Mouse (Mus musculus): ENCODE data around the gene Cd99l2. TPM values are rescaled to one million over a fixed set of nuclear protein-coding genes. Genes with fewer than 3 reads are reported as not detected.

Gene Cd99l2
- polyA plus RNA-seq, 2 experiments = 7.2 TPM

- Histone ChIP-seq H3K27me3 (ENCODE audit: control insufficient read depth, insufficient read depth, low read length) (no peaks in the 10 kb centered on the region), H3K27ac (no peak overlapping the region), H3K36me3 (replicated peaks; ENCODE audit: control insufficient read depth, insufficient read depth, low read depth) (no peaks in the 10 kb centered on the region), H3K9ac (replicated peaks) (no peak overlapping the region), H3K9me3 (ENCODE audit: control insufficient read depth, low read length) (no peaks in the 10 kb centered on the region), H3K4me3 (ENCODE audit: insufficient read depth in 1 of 2, low read depth in 2 of 2, low read length in 2 of 2) (no peak overlapping the region), H3K4me2 (ENCODE audit: low read depth) (no peak overlapping the region), H3K4me1 (replicated peaks; ENCODE audit: control insufficient read depth in 2 of 2, insufficient read depth in 2 of 2, low read length in 1 of 2) (no peaks in the 10 kb centered on the region)
- DNase-seq (ENCODE audit: low read depth in 3 of 3, low spot score in 3 of 3) (no peak), ATAC-seq (ENCODE audit: insufficient read depth) (no peak)
- WGBS (ENCODE audit: insufficient replicate concordance) = 74% methylated on average over 6 of the region's 6 CpGs
- TF ChIP-seq EP300 (IDR thresholded peaks at IDR 0.05; ENCODE audit: low read depth) (no peak), CTCF (IDR thresholded peaks at IDR 0.05; ENCODE audit: low read depth) (no peak)
Measured at GRCm38 (mm10) chrX:71456078-71456737, 36.4 kb downstream of the Cd99l2 start.

GRCm38 (mm10) chrX:71442916-71443315, 49.7 kb downstream of the Cd99l2 start:
- H3K36me3 ChIP-seq (replicated peaks; ENCODE audit: control insufficient read depth, insufficient read depth, low read depth) = no peaks in the 10 kb centered on the region
- no peak overlapping the region for H3K4me2 ChIP-seq (ENCODE audit: low read depth)
- no peaks in the 10 kb centered on the region for H3K27me3 ChIP-seq (ENCODE audit: control insufficient read depth, insufficient read depth, low read length)
- no peak for DNase-seq (ENCODE audit: low read depth in 3 of 3, low spot score in 3 of 3)
- no peak overlapping the region for H3K9ac ChIP-seq (replicated peaks)
- TF ChIP-seq CTCF (IDR thresholded peaks at IDR 0.05; ENCODE audit: low read depth) (no peak), EP300 (IDR thresholded peaks at IDR 0.05; ENCODE audit: low read depth) (no peak)
- H3K27ac ChIP-seq = no peak overlapping the region
- H3K9me3 ChIP-seq (ENCODE audit: control insufficient read depth, low read length) = no peaks in the 10 kb centered on the region
- 56% methylated on average over 5 of the region's 5 CpGs for WGBS (ENCODE audit: insufficient replicate concordance)
- H3K4me1 ChIP-seq (replicated peaks; ENCODE audit: control insufficient read depth in 2 of 2, insufficient read depth in 2 of 2, low read length in 1 of 2) = no peaks in the 10 kb centered on the region
- no peak for ATAC-seq (ENCODE audit: insufficient read depth)
- H3K4me3 ChIP-seq (ENCODE audit: insufficient read depth in 1 of 2, low read depth in 2 of 2, low read length in 2 of 2) = no peak overlapping the region

GRCm38 (mm10) chrX:71439473-71439872, 53.2 kb downstream of the Cd99l2 start:
- WGBS (ENCODE audit: insufficient replicate concordance) = 49% methylated on average over 6 of the region's 6 CpGs
- Histone ChIP-seq H3K9ac (replicated peaks) (no peak overlapping the region), H3K4me2 (ENCODE audit: low read depth) (no peak overlapping the region), H3K4me3 (ENCODE audit: insufficient read depth in 1 of 2, low read depth in 2 of 2, low read length in 2 of 2) (no peak overlapping the region), H3K27me3 (ENCODE audit: control insufficient read depth, insufficient read depth, low read length) (no peaks in the 10 kb centered on the region), H3K4me1 (replicated peaks; ENCODE audit: control insufficient read depth in 2 of 2, insufficient read depth in 2 of 2, low read length in 1 of 2) (no peaks in the 10 kb centered on the region), H3K36me3 (replicated peaks; ENCODE audit: control insufficient read depth, insufficient read depth, low read depth) (no peaks in the 10 kb centered on the region), H3K9me3 (ENCODE audit: control insufficient read depth, low read length) (no peaks in the 10 kb centered on the region), H3K27ac (no peak overlapping the region)
- no peak for ATAC-seq (ENCODE audit: insufficient read depth)
- TF ChIP-seq CTCF (IDR thresholded peaks at IDR 0.05; ENCODE audit: low read depth) (no peak), EP300 (IDR thresholded peaks at IDR 0.05; ENCODE audit: low read depth) (no peak)
- no peak for DNase-seq (ENCODE audit: low read depth in 3 of 3, low spot score in 3 of 3)

- H3K27ac ChIP-seq = no peak overlapping the region
- no peak for DNase-seq (ENCODE audit: low read depth in 3 of 3, low spot score in 3 of 3)
- no peaks in the 10 kb centered on the region for H3K4me1 ChIP-seq (replicated peaks; ENCODE audit: control insufficient read depth in 2 of 2, insufficient read depth in 2 of 2, low read length in 1 of 2)
- no peak for TF ChIP-seq CTCF (IDR thresholded peaks at IDR 0.05; ENCODE audit: low read depth)
- TF ChIP-seq EP300 (IDR thresholded peaks at IDR 0.05; ENCODE audit: low read depth) = no peak
- no peaks in the 10 kb centered on the region for H3K9me3 ChIP-seq (ENCODE audit: control insufficient read depth, low read length)
- H3K36me3 ChIP-seq (replicated peaks; ENCODE audit: control insufficient read depth, insufficient read depth, low read depth) = no peaks in the 10 kb centered on the region
- H3K9ac ChIP-seq (replicated peaks) = no peak overlapping the region
- no peak overlapping the region for H3K4me3 ChIP-seq (ENCODE audit: insufficient read depth in 1 of 2, low read depth in 2 of 2, low read length in 2 of 2)
- ATAC-seq (ENCODE audit: insufficient read depth) = no peak
- 79% methylated on average over 2 of the region's 2 CpGs for WGBS (ENCODE audit: insufficient replicate concordance)
- no peak overlapping the region for H3K4me2 ChIP-seq (ENCODE audit: low read depth)
- no peaks in the 10 kb centered on the region for H3K27me3 ChIP-seq (ENCODE audit: control insufficient read depth, insufficient read depth, low read length)
Measured at GRCm38 (mm10) chrX:71435542-71435941, 57.1 kb downstream of the Cd99l2 start.

GRCm38 (mm10) chrX:71434860-71435259, 57.8 kb downstream of the Cd99l2 start:
- Histone ChIP-seq H3K4me2 (ENCODE audit: low read depth) (no peak overlapping the region), H3K4me3 (ENCODE audit: insufficient read depth in 1 of 2, low read depth in 2 of 2, low read length in 2 of 2) (no peak overlapping the region), H3K9ac (replicated peaks) (no peak overlapping the region), H3K9me3 (ENCODE audit: control insufficient read depth, low read length) (no peaks in the 10 kb centered on the region), H3K4me1 (replicated peaks; ENCODE audit: control insufficient read depth in 2 of 2, insufficient read depth in 2 of 2, low read length in 1 of 2) (no peaks in the 10 kb centered on the region), H3K27ac (no peak overlapping the region), H3K27me3 (ENCODE audit: control insufficient read depth, insufficient read depth, low read length) (no peaks in the 10 kb centered on the region), H3K36me3 (replicated peaks; ENCODE audit: control insufficient read depth, insufficient read depth, low read depth) (no peaks in the 10 kb centered on the region)
- TF ChIP-seq CTCF (IDR thresholded peaks at IDR 0.05; ENCODE audit: low read depth) = no peak
- TF ChIP-seq EP300 (IDR thresholded peaks at IDR 0.05; ENCODE audit: low read depth) = no peak
- DNase-seq (ENCODE audit: low read depth in 3 of 3, low spot score in 3 of 3) (no peak), ATAC-seq (ENCODE audit: insufficient read depth) (no peak)
- WGBS (ENCODE audit: insufficient replicate concordance) = 82% methylated on average over 8 of the region's 8 CpGs
